Mouse (Mus musculus) granulocyte monocyte progenitor cell, adult 5-6 weeks (primary cell): ENCODE measurements around the gene Vps26a. TPM values are rescaled to one million over a fixed set of nuclear protein-coding genes. Genes with fewer than 3 reads are reported as not detected.

Source experiments
- ATAC-seq: replicated peaks from 2 replicates; pipeline ENCODE4 v1.8.0; 2016; ENCODE audit warnings: mild to moderate bottlenecking, moderate TSS enrichment, inconsistent platforms; ENCODE audit not compliant: poor library complexity, severe bottlenecking
- total RNA-seq, 2 experiments: library from RNA; stranded (forward) in 1 of 2; stranded (reverse) in 1 of 2; fragments of 200-712, 200-1000 nt in 1 of 2; fragments of >200 nt in 1 of 2; fragmentation: Nextera tagmentation in 1 of 2; gene quantifications; 2 replicates each; pipeline ENCODE4 v1.2.3; 2014 to 2017

Gene Vps26a
- 59.0 and 64.1 TPM in 2 replicates for total RNA-seq (2014; fragmentation: Nextera tagmentation)
- total RNA-seq (2017) = 69.8 and 92.6 TPM in 2 replicates

- peak; percentile 74 for ATAC-seq
Observed at GRCm38 (mm10) chr10:62486618-62487415, at the start of gene Vps26a. Vps26a (minus strand) TSS chr10:62486805.

- no peak for ATAC-seq
Observed at GRCm38 (mm10) chr10:62534509-62534908, 47.9 kb upstream of the Vps26a start.

GRCm38 (mm10) chr10:62532832-62533231, 46.2 kb upstream of the Vps26a start:
- peak; percentile 92 for ATAC-seq

GRCm38 (mm10) chr10:62530183-62530582, 43.6 kb upstream of the Vps26a start:
- ATAC-seq = peak; percentile 39; the same call in 1 of the 2 replicates

GRCm38 (mm10) chr10:62527351-62527750, 40.7 kb upstream of the Vps26a start, which contains the start of gene Srgn:
Srgn (minus strand) TSS chr10:62527451.
- ATAC-seq = no peak

GRCm38 (mm10) chr10:62522346-62522950, 35.8 kb upstream of the Vps26a start:
- ATAC-seq = no peak

- ATAC-seq = no peak
Observed at GRCm38 (mm10) chr10:62521763-62522162, 35.2 kb upstream of the Vps26a start.

GRCm38 (mm10) chr10:62520911-62521310, 34.3 kb upstream of the Vps26a start:
- ATAC-seq = no peak

GRCm38 (mm10) chr10:62517511-62517910, 30.9 kb upstream of the Vps26a start:
- ATAC-seq = peak; percentile 88

- no peak for ATAC-seq
Observed at GRCm38 (mm10) chr10:62512855-62513254, 26.2 kb upstream of the Vps26a start.

GRCm38 (mm10) chr10:62511528-62511927, 24.9 kb upstream of the Vps26a start:
- ATAC-seq = peak; percentile 47

GRCm38 (mm10) chr10:62509032-62509656, 22.5 kb upstream of the Vps26a start:
- ATAC-seq = peak; percentile 17

GRCm38 (mm10) chr10:62508459-62508858, 21.9 kb upstream of the Vps26a start:
- ATAC-seq = no peak

- peak; percentile 54 for ATAC-seq
Observed at GRCm38 (mm10) chr10:62507591-62508308, 21.1 kb upstream of the Vps26a start.

- no peak for ATAC-seq
Observed at GRCm38 (mm10) chr10:62507071-62507470, 20.5 kb upstream of the Vps26a start.

- peak; percentile 21 for ATAC-seq
Observed at GRCm38 (mm10) chr10:62506019-62506556, 19.5 kb upstream of the Vps26a start.

GRCm38 (mm10) chr10:62505224-62505983, 18.8 kb upstream of the Vps26a start:
- no peak; the same call in 1 of the 2 replicates for ATAC-seq

- ATAC-seq = peak; percentile 34
Observed at GRCm38 (mm10) chr10:62503836-62504628, 17.4 kb upstream of the Vps26a start.

- no peak for ATAC-seq
Observed at GRCm38 (mm10) chr10:62503353-62503752, 16.7 kb upstream of the Vps26a start.
